Mouse (Mus musculus) thymus, adult 2 months (tissue): Measurements from ENCODE around the gene Tmem189.

ENCODE experiments used
- CTCF ChIP-seq: fragments of 200-500 bp; IDR thresholded peaks from 2 replicates; pipeline ENCODE4 v1.5.1; 2012; ENCODE audit warnings: mild to moderate bottlenecking, control low read depth, low read length, moderate library complexity, borderline replicate concordance; ENCODE audit not compliant: control insufficient read depth, poor library complexity, insufficient read depth; ENCODE audit errors: extremely low read depth
- POLR2A ChIP-seq: fragments of 200-500 bp; IDR thresholded peaks from 2 replicates; pipeline ENCODE4 v1.6.1; 2012; ENCODE audit warnings: mild to moderate bottlenecking, low read length, control low read depth, moderate library complexity; ENCODE audit not compliant: control insufficient read depth, poor library complexity, insufficient read depth; ENCODE audit errors: extremely low read depth

- TF ChIP-seq CTCF (peak; percentile 95), POLR2A (0 out of 2 replicates have a peak, but pooled peaks have one; percentile 10)
These were observed 847 bp downstream of the Tmem189 start, which contains the start of gene Cebpb for GRCm38 (mm10) chr2:167688498-167689451.
